Mouse (Mus musculus) neural tube, embryonic 12.5 days (tissue): ENCODE data around the gene Nyx. TPM values are rescaled to one million over a fixed set of nuclear protein-coding genes. Genes with fewer than 3 reads are reported as not detected.

Experiments
- ATAC-seq: fragments of 200-750 bp; cut with Nextera tagmentation; 2 replicates; pipeline ENCODE4 v1.8.0; 2017; ENCODE audit warnings: low read depth, mild to moderate bottlenecking, moderate TSS enrichment, moderate library complexity; ENCODE audit not compliant: low FRiP score
- H3K27ac ChIP-seq: fragments of 300-500 bp; sonication (generic); 2 replicates; pipeline ENCODE4 v1.5.1; 2016
- H3K27me3 ChIP-seq: fragments of 300-500 bp; sonication (generic); replicated peaks from 2 replicates; pipeline ENCODE4 v1.6.1; 2016; ENCODE audit warnings: mild to moderate bottlenecking
- H3K36me3 ChIP-seq: fragments of 300-500 bp; sonication (generic); 2 replicates; pipeline ENCODE4 v1.6.1; 2016; ENCODE audit warnings: mild to moderate bottlenecking
- H3K4me1 ChIP-seq: fragments of 300-500 bp; sonication (generic); 2 replicates; pipeline ENCODE4 v1.6.1; 2016
- H3K4me2 ChIP-seq: fragments of 300-500 bp; sonication (generic); replicated peaks from 2 replicates; pipeline ENCODE4 v1.6.1; 2016; ENCODE audit warnings: mild to moderate bottlenecking
- H3K4me3 ChIP-seq: fragments of 300-500 bp; sonication (generic); 2 replicates; pipeline ENCODE4 v1.5.1; 2016
- H3K9ac ChIP-seq: fragments of 300-500 bp; sonication (generic); 2 replicates; pipeline ENCODE4 v1.6.1; 2016; ENCODE audit warnings: mild to moderate bottlenecking
- H3K9me3 ChIP-seq: fragments of 300-500 bp; sonication (generic); 2 replicates; pipeline ENCODE4 v1.6.1; 2016; ENCODE audit warnings: mild to moderate bottlenecking
- WGBS: fragments of 180-500 bp; shearing (Covaris S2); methylation state at CpG from one replicate; pipeline ENCODE4 v1.1.7; 2016; 5-methylcytosine and 5-hydroxymethylcytosine counted together
- polyA plus RNA-seq: library from polyadenylated mRNA; unstranded; fragments of >200 nt; fragmentation: Nextera tagmentation; extraction: Ambion mirVana; gene quantifications from 2 replicates; pipeline ENCODE4 v1.2.1, GENCODE M21; 2016

Nyx gene
- polyA plus RNA-seq, 1 experiment from 2014 or later: 0.05 TPM

DNA sequence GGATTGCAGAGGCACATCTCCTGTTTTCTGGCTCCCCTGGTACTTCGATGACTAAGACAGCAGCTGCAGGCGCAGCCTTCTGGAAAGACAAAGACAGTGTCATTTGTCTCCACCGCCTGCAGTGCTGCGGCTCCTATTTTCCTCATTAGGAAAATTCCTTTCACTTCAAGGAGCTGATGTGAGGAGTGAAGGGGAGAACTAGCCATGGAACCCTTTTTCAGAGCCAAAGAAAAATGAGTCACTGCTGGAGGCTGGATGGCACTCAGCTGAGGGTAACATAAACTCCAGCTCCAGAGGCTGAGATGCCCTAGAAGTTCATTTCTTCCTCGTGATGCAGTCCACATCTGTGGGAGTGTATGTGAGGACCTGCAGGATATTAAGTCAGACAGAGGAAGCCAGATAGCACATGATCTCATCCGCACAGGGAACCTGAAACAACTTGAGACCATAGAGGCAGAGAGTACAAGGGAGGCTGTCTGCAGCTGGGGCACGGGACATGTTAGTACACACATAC lies 37.0 kb downstream of the Nyx start:
- Histone ChIP-seq H3K4me2 (0 out of 2 replicates have a peak overlapping the region, but pooled peaks have one; percentile 18), H3K9ac (no peak overlapping the region), H3K27me3 (no peaks in the 10 kb centered on the region), H3K36me3 (no peaks in the 10 kb centered on the region), H3K27ac (no peak overlapping the region), H3K4me1 (no peaks in the 10 kb centered on the region), H3K4me3 (no peak overlapping the region), H3K9me3 (no peaks in the 10 kb centered on the region)
- 0 out of 2 replicates have a peak, but pooled peaks have one; percentile 38 for ATAC-seq
- WGBS: 52% methylated on average over 7 of the region's 7 CpGs

- no peaks in the 10 kb centered on the region for H3K27me3 ChIP-seq
- H3K4me1 ChIP-seq: no peaks in the 10 kb centered on the region
- 90% methylated on average over 7 of the region's 7 CpGs for WGBS
- H3K9ac ChIP-seq: no peak overlapping the region
- H3K36me3 ChIP-seq: no peaks in the 10 kb centered on the region
- no peak for ATAC-seq
- no peak overlapping the region for H3K4me2 ChIP-seq
- H3K9me3 ChIP-seq: no peaks in the 10 kb centered on the region
- no peak overlapping the region for H3K27ac ChIP-seq
- no peak overlapping the region for H3K4me3 ChIP-seq
These were observed 38.5 kb downstream of the Nyx start for GRCm38 (mm10) chrX:13504389-13504788.

DNA sequence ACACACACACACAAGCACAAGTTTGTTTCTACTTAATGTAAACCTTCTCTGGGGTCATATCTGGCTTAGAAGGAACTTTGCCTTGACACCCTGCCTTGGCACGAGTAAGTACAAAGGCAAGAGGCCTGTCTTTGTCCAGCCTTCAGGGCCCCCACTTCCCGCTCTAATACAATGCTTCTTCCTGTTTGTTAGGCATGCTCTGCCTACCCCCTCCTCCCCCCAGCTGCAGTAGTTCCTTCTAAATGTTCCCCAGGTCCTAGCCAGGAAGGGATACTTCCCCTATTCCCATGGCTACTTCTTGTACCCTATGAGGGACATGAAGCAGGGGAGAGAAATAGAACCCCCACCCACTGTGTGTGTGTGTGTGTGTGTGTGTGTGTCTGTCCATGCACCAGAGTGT lies 40.5 kb downstream of the Nyx start:
- Histone ChIP-seq H3K4me3 (no peak overlapping the region), H3K4me2 (no peak overlapping the region), H3K36me3 (no peaks in the 10 kb centered on the region), H3K27ac (no peak overlapping the region), H3K9me3 (no peaks in the 10 kb centered on the region), H3K9ac (no peak overlapping the region), H3K4me1 (no peaks in the 10 kb centered on the region), H3K27me3 (no peaks in the 10 kb centered on the region)
- WGBS: 58% methylated on average over 2 of the region's 2 CpGs
- no peak for ATAC-seq

- H3K4me1 ChIP-seq: no peaks in the 10 kb centered on the region
- H3K27me3 ChIP-seq: no peaks in the 10 kb centered on the region
- H3K27ac ChIP-seq: no peak overlapping the region
- no peak overlapping the region for H3K9ac ChIP-seq
- no peak overlapping the region for H3K4me3 ChIP-seq
- ATAC-seq: no peak
- H3K9me3 ChIP-seq: no peaks in the 10 kb centered on the region
- WGBS: 65% methylated on average over 2 of the region's 2 CpGs
- H3K36me3 ChIP-seq: no peaks in the 10 kb centered on the region
- H3K4me2 ChIP-seq: no peak overlapping the region
These were observed 47.2 kb downstream of the Nyx start for GRCm38 (mm10) chrX:13513127-13513526.

- Histone ChIP-seq H3K9ac (no peak overlapping the region), H3K27ac (no peak overlapping the region), H3K9me3 (no peaks in the 10 kb centered on the region), H3K4me1 (no peaks in the 10 kb centered on the region), H3K27me3 (no peaks in the 10 kb centered on the region), H3K4me2 (no peak overlapping the region), H3K36me3 (no peaks in the 10 kb centered on the region), H3K4me3 (no peak overlapping the region)
- ATAC-seq: no peak
- WGBS: 90% methylated on average over 5 of the region's 5 CpGs
These were observed 48.0 kb downstream of the Nyx start for GRCm38 (mm10) chrX:13513864-13514263.

GRCm38 (mm10) chrX:13516451-13516850 lies 50.5 kb downstream of the Nyx start:
- Histone ChIP-seq H3K9me3 (no peaks in the 10 kb centered on the region), H3K27me3 (no peaks in the 10 kb centered on the region), H3K4me2 (no peak overlapping the region), H3K27ac (no peak overlapping the region), H3K4me3 (no peak overlapping the region), H3K4me1 (no peaks in the 10 kb centered on the region), H3K36me3 (no peaks in the 10 kb centered on the region), H3K9ac (no peak overlapping the region)
- no peak for ATAC-seq
- 92% methylated on average over 6 of the region's 6 CpGs for WGBS

GRCm38 (mm10) chrX:13518019-13518418 lies 52.1 kb downstream of the Nyx start:
- no peak overlapping the region for H3K4me2 ChIP-seq
- no peaks in the 10 kb centered on the region for H3K27me3 ChIP-seq

GRCm38 (mm10) chrX:13518781-13519407 lies 53.0 kb downstream of the Nyx start:
- no peak for ATAC-seq
- no peak overlapping the region for H3K4me2 ChIP-seq

More at GRCm38 (mm10) chrX:13518019-13518418, 52.1 kb downstream of the Nyx start:
- no peaks in the 10 kb centered on the region for H3K36me3 ChIP-seq
- no peak overlapping the region for H3K27ac ChIP-seq
- H3K4me3 ChIP-seq: no peak overlapping the region
- H3K9me3 ChIP-seq: no peaks in the 10 kb centered on the region
- H3K9ac ChIP-seq: no peak overlapping the region
- no peaks in the 10 kb centered on the region for H3K4me1 ChIP-seq
- 87% methylated on average over 10 of the region's 10 CpGs for WGBS
- ATAC-seq: no peak

GRCm38 (mm10) chrX:13519408-13519783 lies 53.5 kb downstream of the Nyx start:
- Histone ChIP-seq H3K9me3 (no peaks in the 10 kb centered on the region), H3K4me3 (no peak overlapping the region), H3K4me1 (no peaks in the 10 kb centered on the region), H3K36me3 (no peaks in the 10 kb centered on the region), H3K4me2 (no peak overlapping the region), H3K27ac (no peak overlapping the region), H3K27me3 (no peaks in the 10 kb centered on the region), H3K9ac (no peak overlapping the region)
- 82% methylated on average over 5 of the region's 5 CpGs for WGBS
- ATAC-seq: no peak

More at GRCm38 (mm10) chrX:13518781-13519407, 53.0 kb downstream of the Nyx start:
- Histone ChIP-seq H3K27me3 (no peaks in the 10 kb centered on the region), H3K4me3 (no peak overlapping the region), H3K9me3 (no peaks in the 10 kb centered on the region), H3K36me3 (no peaks in the 10 kb centered on the region), H3K27ac (no peak overlapping the region), H3K4me1 (no peaks in the 10 kb centered on the region), H3K9ac (no peak overlapping the region)
- 84% methylated on average over 4 of the region's 4 CpGs for WGBS

- Histone ChIP-seq H3K27ac (no peak overlapping the region), H3K27me3 (no peaks in the 10 kb centered on the region), H3K36me3 (no peaks in the 10 kb centered on the region), H3K4me2 (no peak overlapping the region), H3K4me3 (no peak overlapping the region), H3K9me3 (no peaks in the 10 kb centered on the region), H3K9ac (no peak overlapping the region), H3K4me1 (no peaks in the 10 kb centered on the region)
- 84% methylated on average over 4 of the region's 4 CpGs for WGBS
- no peak for ATAC-seq
These were observed 54.7 kb downstream of the Nyx start for GRCm38 (mm10) chrX:13520566-13520965.

DNA sequence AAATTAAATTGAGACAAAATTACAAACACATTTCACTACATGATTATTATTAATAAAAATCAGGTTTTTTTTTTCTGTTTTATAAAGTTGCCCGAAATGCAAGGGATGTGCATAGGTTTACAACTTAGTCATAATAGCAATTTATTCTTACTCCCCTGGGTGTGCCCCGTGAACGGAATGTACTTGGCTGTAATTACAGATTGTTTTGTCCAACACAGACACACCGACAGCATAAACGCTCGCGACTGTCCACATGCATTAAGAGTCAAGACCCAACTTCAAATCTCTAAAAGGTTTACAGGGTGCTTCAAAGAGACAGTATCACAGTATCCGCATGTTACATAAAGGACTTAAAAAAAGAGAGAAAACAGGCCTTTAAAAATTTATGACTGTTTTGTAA lies 55.4 kb downstream of the Nyx start:
- no peaks in the 10 kb centered on the region for H3K4me1 ChIP-seq
- H3K4me3 ChIP-seq: no peak overlapping the region
- ATAC-seq: no peak
- H3K9me3 ChIP-seq: no peaks in the 10 kb centered on the region
- WGBS: 84% methylated on average over 8 of the region's 8 CpGs
- H3K9ac ChIP-seq: no peak overlapping the region
- no peaks in the 10 kb centered on the region for H3K36me3 ChIP-seq
- H3K27me3 ChIP-seq: no peaks in the 10 kb centered on the region
- no peak overlapping the region for H3K27ac ChIP-seq
- no peak overlapping the region for H3K4me2 ChIP-seq
